Mouse (Mus musculus) T-helper 2 cell (primary cell): ENCODE data around the gene Lman1l.

ENCODE experiments used
- in situ Hi-C: fragments of 300-600 bp; cut with MboI, MseI; formaldehyde crosslinking; loops from one replicate; pipeline ENCODE4 v1.15.1; 2025; ENCODE audit warnings: high pct_unique_total_duplicates

The Lman1l gene

GRCm38 (mm10) chr9:57625674-57626500 is 5.3 kb upstream of the Lman1l start:
- in situ Hi-C loops, result no loop called here

GRCm38 (mm10) chr9:57624295-57624694 is 3.7 kb upstream of the Lman1l start:
- in situ Hi-C loops, result loop anchor here (5.0 kb wide), 1 partner anchor 33 kb away; no protein-coding TSS in a partner anchor

- in situ Hi-C loops, result loop anchor here (5.0 kb wide), 1 partner anchor 42 kb away; no protein-coding TSS in a partner anchor
Measured at GRCm38 (mm10) chr9:57618854-57619253, 1.7 kb downstream of the Lman1l start.

DNA sequence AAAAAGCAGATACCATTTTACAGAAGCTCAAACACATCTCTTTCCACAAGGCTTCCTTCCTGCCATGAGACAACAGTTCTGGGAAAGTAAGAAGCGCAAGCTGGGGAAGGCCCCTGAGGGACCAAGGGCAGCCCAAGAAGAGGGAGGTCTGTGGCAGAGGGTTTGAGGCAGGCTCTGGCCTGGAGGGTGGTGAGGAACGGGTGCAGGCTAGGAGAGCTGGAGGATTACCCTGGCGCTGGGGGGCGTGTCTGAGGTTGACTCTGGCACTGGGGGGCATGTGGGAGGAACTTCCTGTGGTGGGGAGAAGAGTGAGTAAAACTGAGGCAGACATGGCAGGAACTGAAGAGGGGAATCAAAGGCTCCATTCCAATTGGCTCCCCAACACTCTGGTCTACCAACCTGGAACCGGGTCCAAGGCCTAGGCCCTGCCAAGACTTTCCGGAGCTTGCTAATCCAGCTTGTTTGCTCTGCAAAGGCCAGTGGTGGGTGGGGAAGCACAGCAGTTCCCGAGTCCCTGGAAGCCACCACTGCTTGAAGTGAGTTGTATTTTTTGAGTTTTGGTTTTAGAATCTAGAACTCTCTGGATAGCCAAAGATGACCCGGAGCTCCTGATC is 2.9 kb downstream of the Lman1l start:
- in situ Hi-C loops, result loop anchor here (5.0 kb wide), 1 partner anchor 40 kb away; no protein-coding TSS in a partner anchor

DNA sequence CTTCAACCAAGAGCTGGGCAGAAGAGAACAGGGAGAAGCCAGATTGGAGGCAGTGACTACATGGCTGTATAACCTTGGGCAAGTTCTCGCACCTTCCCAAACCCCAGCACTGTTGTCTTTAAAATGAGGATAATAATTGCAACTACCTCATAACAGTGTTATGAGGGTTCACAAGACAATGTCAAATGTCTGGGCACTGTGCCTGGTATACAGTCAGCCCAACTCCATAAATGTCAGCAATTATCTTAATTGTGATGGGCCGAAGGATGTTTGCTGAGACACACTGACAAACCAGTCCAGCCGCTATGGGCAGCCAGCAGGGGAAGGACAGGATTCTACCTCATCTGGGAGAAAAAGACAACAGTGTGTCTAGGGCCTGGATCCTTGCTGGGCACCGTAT is 5.8 kb downstream of the Lman1l start:
- in situ Hi-C loops, result loop anchor here (5.0 kb wide), 1 partner anchor 37 kb away; no protein-coding TSS in a partner anchor

- in situ Hi-C loops, result no loop called here
Measured at GRCm38 (mm10) chr9:57613975-57614374, 6.6 kb downstream of the Lman1l start.

DNA sequence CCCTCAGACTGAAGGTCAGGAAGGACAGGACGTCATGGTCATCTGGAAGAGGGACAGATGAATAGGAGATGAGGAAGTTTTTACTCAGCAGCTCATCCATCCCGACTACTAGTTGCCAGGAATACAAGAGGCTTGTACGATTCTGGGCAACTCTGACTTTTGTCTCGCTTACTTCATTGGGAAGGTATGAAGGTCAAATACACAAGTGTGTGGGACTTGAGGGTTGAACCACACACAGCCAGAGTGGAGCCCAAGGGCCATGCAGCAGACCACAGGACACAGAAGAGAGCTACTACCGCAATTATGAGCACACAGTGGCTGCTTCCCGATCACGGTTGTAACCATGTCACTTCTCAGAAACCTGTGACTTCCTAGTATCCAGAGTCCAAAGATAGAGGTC is 8.0 kb downstream of the Lman1l start:
- in situ Hi-C loops, result no loop called here

- in situ Hi-C loops, result no loop called here
Measured at GRCm38 (mm10) chr9:57610359-57610826, 10.2 kb downstream of the Lman1l start.

DNA sequence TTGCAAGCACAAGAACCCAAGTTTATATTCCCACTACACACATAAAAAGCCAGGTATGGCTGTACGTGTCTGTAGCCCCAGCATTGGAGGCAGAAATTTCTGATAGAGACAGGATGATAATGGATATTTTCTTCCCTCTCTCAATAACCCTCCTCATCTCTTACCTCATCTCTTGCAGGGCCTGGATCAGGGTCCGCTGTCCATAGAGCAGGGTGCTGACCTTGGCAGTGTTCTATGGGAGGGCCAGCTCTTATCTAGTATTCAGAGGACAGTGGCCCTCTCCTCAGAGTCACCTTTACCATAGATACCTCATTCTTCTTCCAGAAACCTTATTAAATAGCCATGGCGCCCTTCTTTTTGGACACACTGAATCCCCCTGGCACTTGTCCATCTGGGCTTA is 10.8 kb downstream of the Lman1l start:
- in situ Hi-C loops, result no loop called here

DNA sequence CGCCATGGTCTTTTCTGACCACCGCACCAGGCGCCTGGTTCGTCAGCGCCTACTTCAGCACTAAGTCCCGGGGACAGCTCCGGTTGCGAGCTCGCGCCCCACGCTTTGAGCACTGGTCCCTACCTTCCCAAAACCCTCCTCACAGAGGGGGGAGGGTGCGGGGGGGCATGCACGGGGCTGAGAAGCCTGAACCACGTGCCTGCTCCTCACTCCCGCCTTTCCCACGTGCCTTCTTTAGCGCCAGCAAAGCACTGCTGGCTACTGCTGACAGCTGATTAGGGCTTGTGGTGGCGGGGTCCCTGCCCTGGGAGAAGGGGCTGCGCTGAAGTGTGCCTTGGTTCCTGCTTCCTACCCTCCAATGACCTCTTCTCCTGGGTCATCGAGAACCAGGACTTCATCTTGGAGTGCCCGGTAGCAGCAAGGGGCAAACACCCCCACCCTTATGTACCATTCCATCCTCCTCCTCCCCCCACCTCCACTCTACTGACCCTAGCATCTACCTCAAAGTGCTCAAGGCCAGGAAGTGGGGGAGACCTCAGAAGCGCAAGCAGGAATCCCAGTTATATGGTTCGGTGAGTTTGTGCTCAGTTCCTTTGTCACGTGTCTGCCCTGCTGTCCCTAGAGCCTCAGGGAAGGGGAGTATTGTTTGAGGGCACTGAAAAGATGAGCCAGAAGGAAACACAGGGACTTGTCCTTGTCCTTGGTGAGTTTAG is 14.3 kb downstream of the Lman1l start, which contains the start of gene Cplx3:
Gene Cplx3, minus strand, starts transcription at position 143 of the 713 bp plus-strand sequence.
- in situ Hi-C loops, result no loop called here

DNA sequence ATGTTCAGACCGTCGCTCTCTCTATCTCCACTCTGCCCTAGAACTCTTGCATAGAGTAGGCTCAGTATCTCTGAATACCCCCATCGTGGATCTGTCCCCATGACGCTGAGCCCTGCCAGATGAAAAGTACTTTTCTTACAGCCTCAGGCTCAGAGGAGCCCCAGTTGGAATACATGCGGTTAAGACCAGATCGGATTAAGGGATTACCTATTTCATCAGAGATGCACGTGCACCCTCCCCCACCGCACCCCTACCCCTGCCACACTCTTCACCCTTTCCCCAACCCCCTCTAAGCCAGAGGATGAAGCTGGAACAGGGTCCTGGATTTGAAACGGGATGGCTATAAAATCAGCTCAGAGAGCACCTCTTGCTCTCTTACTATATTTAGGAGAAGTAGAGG is 15.1 kb downstream of the Lman1l start:
- in situ Hi-C loops, result no loop called here

GRCm38 (mm10) chr9:57604875-57605274 is 15.7 kb downstream of the Lman1l start:
- in situ Hi-C loops, result no loop called here

DNA sequence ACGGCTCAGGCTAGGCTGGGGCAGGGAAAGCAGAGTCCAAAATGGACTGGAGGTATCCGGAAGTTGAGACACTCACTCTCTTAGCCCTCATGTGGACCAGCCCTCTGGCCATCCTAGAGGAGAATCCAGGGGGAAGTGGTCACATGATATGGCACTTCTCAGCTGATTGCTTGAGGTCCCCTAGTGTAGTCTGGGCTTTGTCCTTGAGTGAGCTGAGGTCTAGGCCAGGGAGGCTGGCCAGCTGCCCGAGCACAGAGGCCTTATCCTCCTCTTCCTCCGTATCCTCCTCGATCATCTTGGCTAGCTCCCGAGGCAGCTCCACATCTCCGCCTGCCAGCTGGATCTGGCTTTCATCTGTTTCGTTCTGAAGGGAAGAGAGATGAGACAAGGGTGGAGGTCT is 18.5 kb downstream of the Lman1l start:
- in situ Hi-C loops, result no loop called here

DNA sequence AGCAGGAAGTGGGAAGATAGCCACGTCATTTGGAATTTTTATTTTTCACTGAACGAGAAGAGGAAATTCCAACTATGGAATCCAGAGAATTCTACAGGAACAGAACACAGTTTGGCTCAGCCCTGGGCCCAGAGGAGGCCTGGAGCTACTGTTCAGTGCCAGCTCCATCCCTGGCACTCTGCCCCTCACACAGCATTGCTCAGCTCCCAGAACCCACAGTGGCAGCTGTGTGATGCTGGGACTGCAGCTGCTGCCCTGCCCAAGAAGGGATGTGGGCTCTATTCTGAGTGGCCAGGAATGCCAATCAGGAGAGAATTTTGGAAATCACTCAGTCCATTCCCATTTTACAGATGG is 19.2 kb downstream of the Lman1l start:
- in situ Hi-C loops, result no loop called here

DNA sequence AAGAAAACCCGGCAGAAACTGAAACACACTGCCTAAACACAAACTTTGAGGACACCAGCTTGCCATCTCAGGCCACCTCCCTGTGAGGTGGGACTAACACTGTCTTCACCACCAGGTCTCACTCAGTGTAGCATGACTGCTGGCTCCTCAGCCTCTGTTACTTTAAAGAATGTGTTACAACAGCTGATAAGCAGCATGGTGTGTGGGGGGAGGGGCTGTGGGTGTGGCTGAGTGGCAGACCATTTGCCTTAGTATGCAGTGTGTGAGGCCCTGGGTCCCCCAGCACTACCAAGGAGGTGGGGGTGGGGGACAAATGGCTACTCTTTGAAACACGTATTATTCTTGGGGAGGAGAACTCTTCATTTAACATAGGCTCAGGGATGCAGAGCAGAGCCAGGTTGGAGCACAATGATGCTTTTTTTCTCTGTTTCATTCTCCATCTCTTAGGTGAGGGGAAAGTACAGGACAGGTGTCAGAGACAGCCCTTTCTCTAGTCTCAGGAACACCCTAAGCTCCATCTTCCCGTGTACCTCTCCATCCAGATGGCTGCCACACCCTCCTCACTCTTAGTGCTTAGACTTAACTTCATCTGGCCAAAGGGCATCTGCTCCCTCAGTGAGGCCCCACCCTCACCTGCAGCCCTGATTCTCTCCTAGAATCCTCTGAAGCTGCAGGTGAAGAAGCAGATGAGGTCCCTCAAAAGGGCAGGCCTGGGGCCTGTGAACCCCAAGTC is 19.8 kb downstream of the Lman1l start:
- in situ Hi-C loops, result no loop called here

- in situ Hi-C loops, result no loop called here
Measured at GRCm38 (mm10) chr9:57598851-57599563, 21.6 kb downstream of the Lman1l start.

GRCm38 (mm10) chr9:57597929-57598382 is 22.6 kb downstream of the Lman1l start:
- in situ Hi-C loops, result no loop called here

DNA sequence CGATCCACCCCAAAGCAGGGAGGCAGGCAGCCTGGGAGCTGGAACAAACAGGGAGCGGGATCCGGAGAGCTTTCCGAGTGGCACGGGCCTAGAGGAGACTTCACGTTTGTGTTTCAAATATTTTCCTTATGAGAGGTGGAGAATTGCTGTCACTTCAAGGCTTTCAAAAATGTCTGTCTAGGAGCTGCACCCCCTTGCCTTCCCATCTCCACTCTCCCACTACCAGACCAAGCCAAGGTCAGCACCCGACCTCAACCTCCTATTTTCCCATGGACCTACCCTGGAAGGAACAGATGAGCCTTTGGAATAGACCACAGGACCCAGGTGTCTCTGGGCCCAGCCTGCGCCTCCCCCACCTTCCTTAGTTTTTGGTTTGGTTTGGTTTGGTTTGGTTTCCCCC is 23.3 kb downstream of the Lman1l start:
- in situ Hi-C loops, result no loop called here

- in situ Hi-C loops, result no loop called here
Measured at GRCm38 (mm10) chr9:57594174-57594509, 26.4 kb downstream of the Lman1l start.

DNA sequence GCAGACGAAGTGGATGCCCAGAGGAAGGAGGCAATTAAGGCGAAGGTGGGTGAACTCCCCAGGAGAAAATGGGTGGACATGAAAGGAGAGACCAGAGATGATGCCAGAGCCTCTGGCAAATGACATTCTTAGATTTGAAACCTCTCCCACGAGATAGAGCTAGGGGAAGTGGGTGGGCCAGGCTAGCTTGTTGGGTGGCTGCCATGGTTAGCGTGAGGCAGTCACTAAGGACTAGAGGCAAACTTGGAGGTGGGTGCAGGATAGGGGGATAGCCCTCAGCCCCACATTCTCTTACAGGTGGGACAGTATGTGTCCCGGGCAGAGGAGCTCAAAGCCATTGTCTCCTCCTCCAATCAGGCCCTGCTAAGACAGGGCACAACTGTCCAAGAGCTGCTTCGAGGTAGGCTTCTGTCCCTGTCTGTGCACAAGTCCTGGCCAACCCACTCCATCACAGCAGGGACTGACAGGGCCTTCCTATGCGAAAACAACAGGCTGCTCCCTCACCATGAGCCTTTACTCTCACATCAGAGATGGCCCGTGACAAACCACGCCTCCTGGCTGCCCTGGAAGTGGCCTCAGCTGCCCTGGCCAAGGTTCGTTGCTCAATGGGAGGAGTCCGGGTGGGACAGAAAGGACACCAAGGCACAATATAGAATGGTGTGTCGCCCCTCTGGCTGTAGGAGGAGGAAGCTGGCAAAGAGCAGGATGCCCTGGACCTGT is 27.0 kb downstream of the Lman1l start:
- in situ Hi-C loops, result no loop called here
